Mouse (Mus musculus): ENCODE results near the gene Srrm3. TPM values are rescaled to one million over a fixed set of nuclear protein-coding genes. Genes with fewer than 3 reads are reported as not detected.

Srrm3 gene
- polyA plus RNA-seq, 1 experiment from 2014 or later: 1.1 TPM

DNA sequence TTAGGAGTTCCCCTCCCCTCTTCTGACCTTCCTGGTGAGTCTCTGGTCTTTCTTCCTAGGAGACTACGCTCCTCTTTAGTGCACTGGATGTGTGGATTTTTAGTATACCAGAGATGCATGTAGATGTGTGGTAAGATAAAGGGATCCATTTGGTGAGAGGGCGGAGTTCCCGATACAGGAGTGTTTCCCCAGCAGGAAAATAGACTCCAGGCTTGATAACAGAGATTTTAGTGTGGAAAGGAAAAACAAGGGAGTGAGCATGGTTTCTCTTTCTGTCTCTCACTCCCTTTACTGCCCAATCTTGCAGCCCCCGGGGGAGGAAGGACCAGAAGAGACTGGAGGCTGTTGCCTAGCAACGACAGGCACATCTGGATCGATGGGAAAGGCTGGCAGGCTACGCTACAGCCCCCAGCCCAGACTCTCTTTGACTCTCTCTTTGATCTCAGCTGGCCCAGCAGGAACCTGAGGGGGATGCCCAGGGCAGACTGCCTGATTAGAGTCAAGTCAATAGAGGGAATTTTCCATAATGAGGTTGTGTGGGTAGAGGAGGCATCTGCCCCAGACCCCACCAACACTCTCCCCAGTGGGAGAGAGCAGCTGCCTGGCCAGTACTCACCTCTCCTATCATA is 15.7 kb downstream of the Srrm3 start:
- no peak for ATAC-seq (ENCODE audit: insufficient number of reproducible peaks, low FRiP score, low TSS enrichment, low read depth)
- H3K27ac ChIP-seq (replicated peaks): no peak overlapping the region
- H3K9ac ChIP-seq: no peak overlapping the region
- H3K4me2 ChIP-seq (replicated peaks): no peak overlapping the region
- no peaks in the 10 kb centered on the region for H3K9me3 ChIP-seq (replicated peaks)
- H3K4me1 ChIP-seq: peaks cover 11% of the 10 kb centered on the region
- no peaks in the 10 kb centered on the region for H3K36me3 ChIP-seq
- no peak overlapping the region for H3K4me3 ChIP-seq (replicated peaks)
- 21% methylated on average over 7 of the region's 7 CpGs for WGBS
- 0 out of 2 replicates have a peak, but pooled peaks cover 17% of the 10 kb centered on the region for H3K27me3 ChIP-seq

DNA sequence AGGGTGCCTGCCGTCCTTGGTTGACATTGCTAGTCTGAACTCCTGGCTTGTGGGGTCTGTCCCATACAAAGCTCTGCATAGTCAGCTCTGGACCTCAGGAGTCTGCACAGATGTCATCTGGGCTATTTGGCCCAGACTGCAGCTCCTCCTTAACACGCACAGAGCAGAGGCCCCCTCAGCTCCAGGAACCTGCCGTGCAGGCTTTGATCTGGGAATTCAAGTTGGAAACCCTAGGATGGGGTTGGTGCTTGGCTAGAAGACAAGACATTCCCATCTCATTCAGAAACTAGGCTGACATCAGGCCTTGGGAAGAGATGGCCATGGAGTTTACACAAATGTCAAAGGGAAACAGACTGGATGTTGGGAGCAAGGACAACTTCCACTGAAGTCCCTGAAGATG is 17.8 kb downstream of the Srrm3 start:
- H3K4me1 ChIP-seq: peaks cover 11% of the 10 kb centered on the region
- no peak overlapping the region for H3K27ac ChIP-seq (replicated peaks)
- 0 out of 2 replicates have a peak, but pooled peaks cover 16% of the 10 kb centered on the region for H3K27me3 ChIP-seq
- H3K36me3 ChIP-seq: no peaks in the 10 kb centered on the region
- ATAC-seq (ENCODE audit: insufficient number of reproducible peaks, low FRiP score, low TSS enrichment, low read depth): no peak
- no peak overlapping the region for H3K9ac ChIP-seq
- H3K4me3 ChIP-seq (replicated peaks): no peak overlapping the region
- 35% methylated on average over 3 of the region's 3 CpGs for WGBS
- H3K9me3 ChIP-seq (replicated peaks): no peaks in the 10 kb centered on the region
- no peak overlapping the region for H3K4me2 ChIP-seq (replicated peaks)

DNA sequence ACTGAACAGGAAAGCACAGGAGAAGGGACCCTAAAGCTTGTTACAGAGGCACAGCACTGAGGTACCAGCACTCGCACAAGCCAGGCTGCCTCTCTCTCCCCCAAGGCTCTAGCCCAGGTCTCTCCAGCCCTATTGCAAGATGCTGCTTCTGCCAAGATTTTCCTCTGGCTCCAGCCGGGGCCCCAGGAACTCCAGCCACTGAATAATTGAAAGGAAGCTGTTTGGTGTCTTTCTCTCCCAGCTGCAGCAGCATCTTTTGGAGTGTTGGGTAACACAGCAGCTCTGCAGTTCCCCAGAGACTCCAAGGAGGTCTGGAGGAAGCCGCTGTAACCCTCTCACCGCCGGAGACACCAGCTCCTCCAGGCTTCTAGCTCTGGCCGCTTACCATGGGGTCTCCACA is 19.5 kb downstream of the Srrm3 start:
- 0 out of 2 replicates have a peak, but pooled peaks cover 4% of the 10 kb centered on the region for H3K27me3 ChIP-seq
- peaks cover 11% of the 10 kb centered on the region for H3K4me1 ChIP-seq
- 26% methylated on average over 6 of the region's 6 CpGs for WGBS
- H3K4me3 ChIP-seq (replicated peaks): no peak overlapping the region
- H3K9me3 ChIP-seq (replicated peaks): no peaks in the 10 kb centered on the region
- ATAC-seq (ENCODE audit: insufficient number of reproducible peaks, low FRiP score, low TSS enrichment, low read depth): no peak
- H3K27ac ChIP-seq (replicated peaks): no peak overlapping the region
- no peaks in the 10 kb centered on the region for H3K36me3 ChIP-seq
- H3K9ac ChIP-seq: no peak overlapping the region
- H3K4me2 ChIP-seq (replicated peaks): no peak overlapping the region

DNA sequence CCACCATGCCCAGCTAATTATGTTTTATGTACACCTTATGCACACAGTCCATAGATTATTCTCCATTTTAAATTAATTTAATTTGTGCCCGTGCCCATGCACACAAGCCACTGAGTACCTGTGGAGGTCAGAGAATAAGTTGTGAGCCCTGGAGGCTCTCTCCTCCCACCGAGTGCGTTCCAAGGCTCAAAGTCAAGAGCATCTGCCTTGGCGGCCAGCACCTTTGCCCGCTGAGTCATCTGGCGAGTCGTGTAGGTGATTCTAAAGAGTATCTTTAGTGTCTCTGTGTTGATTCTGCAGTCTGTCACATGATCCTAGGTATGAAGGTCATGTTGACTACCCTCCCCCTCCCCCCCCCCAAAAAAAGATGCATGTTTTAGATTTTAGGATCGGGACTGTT is 22.7 kb downstream of the Srrm3 start:
- Histone ChIP-seq H3K9ac (no peak overlapping the region), H3K27ac (replicated peaks) (no peak overlapping the region), H3K4me2 (replicated peaks) (no peak overlapping the region), H3K4me3 (replicated peaks) (no peak overlapping the region), H3K4me1 (peaks cover 10% of the 10 kb centered on the region), H3K9me3 (replicated peaks) (no peaks in the 10 kb centered on the region), H3K27me3 (no peaks in the 10 kb centered on the region), H3K36me3 (no peaks in the 10 kb centered on the region)
- no peak for ATAC-seq (ENCODE audit: insufficient number of reproducible peaks, low FRiP score, low TSS enrichment, low read depth)
- 85% methylated on average over 8 of the region's 8 CpGs for WGBS

DNA sequence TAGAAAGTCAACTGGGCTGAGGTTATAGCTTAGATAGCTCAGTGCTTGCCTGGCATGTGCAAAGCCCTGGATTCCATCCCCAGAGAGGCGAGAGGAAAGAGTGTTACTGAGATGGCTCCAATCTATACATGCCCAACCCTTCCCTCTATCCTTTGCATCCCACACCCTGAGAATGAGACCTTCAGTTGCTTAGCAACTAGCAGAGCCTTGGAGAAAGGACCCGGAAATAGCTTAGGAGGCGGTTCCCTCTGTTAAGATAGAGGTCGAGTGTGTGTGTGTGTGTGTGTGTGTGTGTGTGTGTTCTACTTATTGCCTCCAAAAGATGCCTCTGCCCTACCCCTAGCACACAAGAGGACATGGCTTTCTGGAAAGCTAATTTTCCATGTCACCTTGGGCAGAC is 26.0 kb downstream of the Srrm3 start:
- H3K27ac ChIP-seq (replicated peaks): no peak overlapping the region
- no peak overlapping the region for H3K9ac ChIP-seq
- H3K4me2 ChIP-seq (replicated peaks): no peak overlapping the region
- no peaks in the 10 kb centered on the region for H3K36me3 ChIP-seq
- 40% methylated on average over 4 of the region's 4 CpGs for WGBS
- H3K9me3 ChIP-seq (replicated peaks): no peaks in the 10 kb centered on the region
- ATAC-seq (ENCODE audit: insufficient number of reproducible peaks, low FRiP score, low TSS enrichment, low read depth): no peak
- H3K27me3 ChIP-seq: peaks cover 19% of the 10 kb centered on the region; the same call in 1 of the 2 replicates
- H3K4me1 ChIP-seq: peaks cover 16% of the 10 kb centered on the region
- H3K4me3 ChIP-seq (replicated peaks): no peak overlapping the region

DNA sequence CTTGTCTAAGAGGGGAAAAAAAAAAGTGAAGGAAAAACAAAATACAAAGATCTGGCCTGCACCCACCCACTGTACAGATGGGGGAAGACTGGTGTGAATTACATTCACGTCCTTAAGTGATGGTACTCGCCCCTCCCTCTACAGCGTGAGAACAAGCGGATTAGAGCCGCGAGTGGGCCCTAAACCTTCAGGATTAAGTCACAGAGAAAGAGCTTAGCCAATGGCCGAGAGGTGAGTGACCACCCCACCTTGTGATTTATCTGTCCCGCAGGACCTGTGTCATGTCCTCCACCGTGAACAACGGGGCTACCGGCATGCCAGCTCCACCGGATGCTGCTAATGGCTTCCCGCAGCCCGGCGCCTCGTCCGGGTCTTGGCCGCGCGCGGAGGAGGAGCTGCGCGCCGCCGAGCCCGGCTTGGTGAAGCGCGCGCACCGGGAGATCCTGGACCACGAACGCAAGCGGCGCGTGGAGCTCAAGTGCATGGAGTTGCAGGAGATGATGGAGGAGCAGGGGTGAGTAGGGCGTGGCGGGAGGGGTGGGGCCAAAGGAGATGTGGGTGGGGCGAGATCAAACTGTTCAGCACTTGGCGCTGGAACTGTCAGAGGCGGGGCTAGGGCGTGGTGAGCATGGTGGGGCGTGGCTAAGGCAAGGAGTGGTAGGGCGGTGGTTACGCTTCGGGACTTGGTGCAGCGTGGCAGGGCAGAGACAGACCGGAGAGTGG is 28.2 kb downstream of the Srrm3 start:
- under 1% methylated on average over 47 of the region's 47 CpGs for WGBS
- Histone ChIP-seq H3K36me3 (no peaks in the 10 kb centered on the region), H3K9ac (no peak overlapping the region; the same call in 1 of the 2 replicates), H3K4me3 (replicated peaks) (peak overlapping the region; percentile 49), H3K27me3 (peaks cover 19% of the 10 kb centered on the region; the same call in 1 of the 2 replicates), H3K27ac (replicated peaks) (no peak overlapping the region), H3K4me1 (peaks cover 16% of the 10 kb centered on the region), H3K4me2 (replicated peaks) (peak overlapping the region; percentile 92), H3K9me3 (replicated peaks) (no peaks in the 10 kb centered on the region)
- ATAC-seq (ENCODE audit: insufficient number of reproducible peaks, low FRiP score, low TSS enrichment, low read depth): peak; percentile 89

DNA sequence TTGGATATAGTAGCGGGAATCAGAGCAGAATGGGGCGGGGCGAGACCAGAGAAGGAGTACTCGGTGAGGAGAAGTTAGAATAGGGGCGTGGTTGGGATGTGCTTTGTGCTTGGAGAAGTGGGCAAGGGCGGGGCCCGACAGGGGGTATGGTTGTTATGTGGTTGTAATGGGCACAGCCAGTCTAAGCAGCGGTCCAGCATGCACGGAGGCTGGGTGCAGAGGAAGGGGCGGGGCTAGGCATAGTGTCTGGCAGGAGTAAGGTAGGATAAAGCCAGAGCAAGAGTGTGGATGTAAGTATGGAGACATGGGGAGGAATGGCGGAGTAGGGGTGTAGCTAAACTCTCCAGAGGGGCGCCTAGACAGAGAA is 28.8 kb downstream of the Srrm3 start:
- H3K4me2 ChIP-seq (replicated peaks): peak overlapping the region; percentile 92
- H3K9ac ChIP-seq: no peak overlapping the region
- peak overlapping the region; percentile 49 for H3K4me3 ChIP-seq (replicated peaks)
- H3K4me1 ChIP-seq: peaks cover 16% of the 10 kb centered on the region
- peaks cover 19% of the 10 kb centered on the region; the same call in 1 of the 2 replicates for H3K27me3 ChIP-seq
- no peak for ATAC-seq (ENCODE audit: insufficient number of reproducible peaks, low FRiP score, low TSS enrichment, low read depth)
- no peaks in the 10 kb centered on the region for H3K9me3 ChIP-seq (replicated peaks)
- H3K27ac ChIP-seq (replicated peaks): no peak overlapping the region
- WGBS: 5% methylated on average over 12 of the region's 12 CpGs
- H3K36me3 ChIP-seq: no peaks in the 10 kb centered on the region

DNA sequence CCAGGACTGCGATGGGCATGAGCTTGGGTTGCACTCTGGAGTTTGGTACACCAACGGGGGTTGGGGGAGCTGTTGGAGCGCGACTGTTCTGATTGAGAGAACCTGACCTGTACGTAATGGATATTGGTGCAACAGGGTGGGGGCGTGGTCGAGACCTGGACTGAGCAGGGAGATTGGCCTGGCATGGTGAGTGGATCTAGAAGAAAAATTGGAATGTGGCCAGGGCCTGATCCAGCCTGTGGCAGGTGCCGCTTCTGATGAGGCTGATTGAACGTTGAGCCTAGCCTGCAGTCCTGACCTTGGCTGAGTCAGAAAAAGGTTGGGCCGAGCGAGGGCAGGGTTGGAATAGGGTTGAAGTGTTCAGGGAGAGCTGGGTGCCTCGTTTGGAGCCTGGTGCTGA is 29.3 kb downstream of the Srrm3 start:
- peaks cover 16% of the 10 kb centered on the region for H3K4me1 ChIP-seq
- H3K9ac ChIP-seq: no peak overlapping the region
- no peaks in the 10 kb centered on the region for H3K36me3 ChIP-seq
- no peak overlapping the region for H3K27ac ChIP-seq (replicated peaks)
- no peaks in the 10 kb centered on the region for H3K9me3 ChIP-seq (replicated peaks)
- H3K4me3 ChIP-seq (replicated peaks): peak overlapping the region; percentile 49; the same call in 1 of the 2 replicates
- H3K4me2 ChIP-seq (replicated peaks): peak overlapping the region; percentile 92; the same call in 1 of the 2 replicates
- no peak for ATAC-seq (ENCODE audit: insufficient number of reproducible peaks, low FRiP score, low TSS enrichment, low read depth)
- WGBS: 20% methylated on average over 12 of the region's 12 CpGs
- H3K27me3 ChIP-seq: peaks cover 19% of the 10 kb centered on the region; the same call in 1 of the 2 replicates

DNA sequence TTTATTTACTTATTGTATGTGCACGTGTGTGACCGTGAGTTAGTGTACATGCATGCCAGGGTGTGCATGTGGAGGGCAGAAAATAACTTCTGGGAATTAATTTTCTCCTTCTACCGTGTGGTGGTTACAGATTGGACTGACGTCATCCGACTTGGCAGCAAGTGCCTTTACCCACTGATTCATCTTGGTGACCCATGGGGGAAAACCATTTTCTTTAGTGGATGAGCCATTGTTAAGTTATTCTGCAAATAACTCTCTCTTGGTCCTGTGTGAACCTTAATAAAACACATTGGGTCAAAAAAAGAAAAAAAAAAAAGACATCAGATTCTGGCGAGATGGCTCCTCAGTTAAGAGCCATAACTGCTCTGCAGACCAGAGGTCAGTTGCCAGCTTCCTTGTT is 35.0 kb downstream of the Srrm3 start:
- Histone ChIP-seq H3K4me1 (no peaks in the 10 kb centered on the region), H3K4me2 (replicated peaks) (no peak overlapping the region), H3K36me3 (no peaks in the 10 kb centered on the region), H3K4me3 (replicated peaks) (no peak overlapping the region), H3K9me3 (replicated peaks) (no peaks in the 10 kb centered on the region), H3K9ac (no peak overlapping the region), H3K27ac (replicated peaks) (no peak overlapping the region), H3K27me3 (0 out of 2 replicates have a peak, but pooled peaks cover 10% of the 10 kb centered on the region)
- WGBS: 77% methylated on average over 6 of the region's 6 CpGs
- ATAC-seq (ENCODE audit: insufficient number of reproducible peaks, low FRiP score, low TSS enrichment, low read depth): no peak

DNA sequence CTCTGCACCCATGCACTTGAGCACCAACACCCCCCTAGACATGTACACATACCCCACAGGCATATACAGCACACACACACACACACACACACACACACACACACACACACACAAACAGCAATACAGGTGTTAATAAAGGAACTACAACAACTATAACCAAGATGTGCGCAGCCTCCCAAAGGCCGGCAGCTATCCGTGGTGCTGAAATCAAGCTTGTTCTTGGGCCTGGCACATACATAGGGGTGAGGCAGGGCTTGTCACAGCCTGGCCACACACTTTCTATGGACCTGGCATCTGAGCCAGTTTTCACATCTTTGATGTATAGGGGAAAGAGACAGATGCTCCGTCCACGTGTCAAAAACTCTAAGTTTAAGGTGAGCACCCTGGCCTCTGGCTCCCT is 36.7 kb downstream of the Srrm3 start:
- Histone ChIP-seq H3K9me3 (replicated peaks) (no peaks in the 10 kb centered on the region), H3K27me3 (0 out of 2 replicates have a peak, but pooled peaks cover 7% of the 10 kb centered on the region)
- WGBS: 17% methylated on average over 5 of the region's 5 CpGs

DNA sequence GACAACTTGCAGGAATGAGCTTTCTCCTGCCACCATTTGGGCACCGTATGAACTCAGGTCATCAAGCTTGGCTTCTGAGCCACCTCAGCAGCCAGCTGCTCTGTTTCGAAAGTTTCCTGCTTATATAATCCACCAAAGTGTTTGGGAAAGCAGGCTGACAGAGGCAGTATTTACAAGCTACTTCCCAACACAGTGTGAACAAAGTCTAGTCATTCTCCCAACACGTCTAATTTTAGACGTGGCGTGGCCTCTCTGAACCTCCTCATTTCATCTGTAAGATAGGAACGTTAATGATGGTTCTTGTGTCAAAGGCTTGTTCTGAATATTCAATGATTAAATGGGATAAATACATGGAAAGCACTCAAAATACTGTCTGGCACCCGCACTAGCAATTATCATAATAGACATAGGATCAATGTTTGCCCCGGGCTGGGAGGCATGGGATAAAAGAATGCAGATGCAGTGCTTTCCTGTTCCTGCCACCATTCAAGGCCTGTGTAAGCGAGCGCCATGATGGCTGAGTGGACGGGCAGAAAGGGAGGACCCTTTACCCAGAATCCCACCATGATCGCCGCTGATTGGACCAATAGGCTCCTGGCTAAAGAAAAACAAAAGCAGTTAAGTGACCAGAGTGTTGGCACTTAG is 39.1 kb downstream of the Srrm3 start:
- Histone ChIP-seq H3K9me3 (replicated peaks) (no peaks in the 10 kb centered on the region), H3K4me2 (replicated peaks) (no peak overlapping the region), H3K4me1 (0 out of 2 replicates have a peak, but pooled peaks cover under 1% of the 10 kb centered on the region), H3K36me3 (no peaks in the 10 kb centered on the region), H3K4me3 (replicated peaks) (no peak overlapping the region), H3K9ac (no peak overlapping the region), H3K27me3 (peaks cover 18% of the 10 kb centered on the region), H3K27ac (replicated peaks) (no peak overlapping the region)
- WGBS: 70% methylated on average over 13 of the region's 13 CpGs
- no peak for ATAC-seq (ENCODE audit: insufficient number of reproducible peaks, low FRiP score, low TSS enrichment, low read depth)

More for the DNA sequence above, 36.7 kb downstream of the Srrm3 start:
- H3K4me1 ChIP-seq: no peaks in the 10 kb centered on the region
- no peak for ATAC-seq (ENCODE audit: insufficient number of reproducible peaks, low FRiP score, low TSS enrichment, low read depth)
- no peak overlapping the region for H3K9ac ChIP-seq
- no peaks in the 10 kb centered on the region for H3K36me3 ChIP-seq
- no peak overlapping the region for H3K27ac ChIP-seq (replicated peaks)
- H3K4me3 ChIP-seq (replicated peaks): no peak overlapping the region
- H3K4me2 ChIP-seq (replicated peaks): no peak overlapping the region

All from embryonic facial prominence, embryonic 15.5 days (tissue).